Mouse (Mus musculus) cerebellum, adult (tissue): ENCODE data around the gene Usp29.

Experiments used
- ATAC-seq: cut with Nextera tagmentation; 2 replicates; pipeline ENCODE4 v1.9.2; 2017; ENCODE audit warnings: mild to moderate bottlenecking, moderate library complexity, mixed read lengths; ENCODE audit not compliant: insufficient number of reproducible peaks, low FRiP score, low TSS enrichment

The Usp29 gene

GRCm38 (mm10) chr7:6730241-6730640 is at the start of gene Usp29, which contains the start of gene Peg3:
Gene Usp29, plus strand, starts transcription at chr7:6730578.
Gene Peg3, minus strand, starts transcription at chr7:6730431.
- ATAC-seq, result peak; percentile 36

GRCm38 (mm10) chr7:6685511-6685910 is 44.9 kb upstream of the Usp29 start:
- no peak for ATAC-seq

- ATAC-seq, result peak; percentile 99
Measured at GRCm38 (mm10) chr7:6696241-6697045, 33.9 kb upstream of the Usp29 start, which contains the start of gene Zim1. Gene Zim1, minus strand, starts transcription at chr7:6696450.

- no peak for ATAC-seq
Measured at GRCm38 (mm10) chr7:6699230-6699629, 31.1 kb upstream of the Usp29 start.

- no peak for ATAC-seq
Measured at GRCm38 (mm10) chr7:6707416-6708015, 22.9 kb upstream of the Usp29 start.

- ATAC-seq, result no peak
Measured at GRCm38 (mm10) chr7:6708451-6709180, 21.8 kb upstream of the Usp29 start.

GRCm38 (mm10) chr7:6709396-6709795 is 21.0 kb upstream of the Usp29 start:
- ATAC-seq, result no peak

- peak; percentile 46 for ATAC-seq
Measured at GRCm38 (mm10) chr7:6727351-6728121, 2.8 kb upstream of the Usp29 start.

- peak; percentile 53 for ATAC-seq
Measured at GRCm38 (mm10) chr7:6728263-6728931, 2.0 kb upstream of the Usp29 start.

- ATAC-seq, result peak; percentile 12; the same call in 1 of the 2 replicates
Measured at GRCm38 (mm10) chr7:6729061-6729817, 1.1 kb upstream of the Usp29 start.

GRCm38 (mm10) chr7:6730801-6731200 is 423 bp downstream of the Usp29 start:
- ATAC-seq, result no peak

GRCm38 (mm10) chr7:6731373-6731772 is 995 bp downstream of the Usp29 start:
- no peak for ATAC-seq

GRCm38 (mm10) chr7:6731930-6732329 is 1.6 kb downstream of the Usp29 start:
- ATAC-seq, result no peak

GRCm38 (mm10) chr7:6736060-6736459 is 5.7 kb downstream of the Usp29 start:
- no peak for ATAC-seq

- ATAC-seq, result no peak
Measured at GRCm38 (mm10) chr7:6744281-6744904, 14.0 kb downstream of the Usp29 start.

- ATAC-seq, result no peak
Measured at GRCm38 (mm10) chr7:6749196-6749595, 18.8 kb downstream of the Usp29 start.

- ATAC-seq, result no peak
Measured at GRCm38 (mm10) chr7:6753440-6753839, 23.1 kb downstream of the Usp29 start.

- no peak for ATAC-seq
Measured at GRCm38 (mm10) chr7:6756777-6757291, 26.5 kb downstream of the Usp29 start.
